Mouse (Mus musculus): ENCODE measurements around the gene Gucd1. TPM values are rescaled to one million over a fixed set of nuclear protein-coding genes. Genes with fewer than 3 reads are reported as not detected.

Gucd1 gene
- total and polyA plus RNA-seq, 2 experiments from 2014 or later, result 12.6 to 41.2 TPM

- Histone ChIP-seq H3K4me2 (ENCODE audit: low read depth, low read length, poor library complexity, severe bottlenecking) (no peak overlapping the region), H3K4me1 (ENCODE audit: insufficient read depth, low read length) (no peaks in the 10 kb centered on the region), H3K9ac (replicated peaks; ENCODE audit: low read length, poor library complexity, severe bottlenecking) (no peak overlapping the region), H3K36me3 (ENCODE audit: insufficient read depth, low read length) (no peaks in the 10 kb centered on the region), H3K27me3 (ENCODE audit: insufficient read depth, low read length) (no peaks in the 10 kb centered on the region), H3K4me3 (ENCODE audit: low read depth, low read length) (no peak overlapping the region), H3K27ac (ENCODE audit: low read depth, low read length) (no peak overlapping the region), H3K9me3 (ENCODE audit: low read length) (no peaks in the 10 kb centered on the region)
- 100% methylated on average over 1 of the region's 1 CpGs for WGBS
- DNase-seq (ENCODE audit: low spot score), result no peak
- no peak for TF ChIP-seq CTCF (IDR thresholded peaks at IDR 0.05)
- no peak for ATAC-seq (ENCODE audit: low FRiP score)
Measured at GRCm38 (mm10) chr10:75437284-75437683, 80.5 kb downstream of the Gucd1 start.

- H3K4me1 ChIP-seq (ENCODE audit: insufficient read depth, low read length), result no peaks in the 10 kb centered on the region
- no peak overlapping the region for H3K4me2 ChIP-seq (ENCODE audit: low read depth, low read length, poor library complexity, severe bottlenecking)
- 28% methylated on average over 3 of the region's 3 CpGs for WGBS
- H3K27ac ChIP-seq (ENCODE audit: low read depth, low read length), result no peak overlapping the region
- H3K4me3 ChIP-seq (ENCODE audit: low read depth, low read length), result no peak overlapping the region
- no peaks in the 10 kb centered on the region for H3K36me3 ChIP-seq (ENCODE audit: insufficient read depth, low read length)
- ATAC-seq (ENCODE audit: low FRiP score), result peak; percentile 59; the same call in 1 of the 2 replicates
- DNase-seq (ENCODE audit: low spot score), result peak; percentile 92
- H3K27me3 ChIP-seq (ENCODE audit: insufficient read depth, low read length), result no peaks in the 10 kb centered on the region
- TF ChIP-seq CTCF (IDR thresholded peaks at IDR 0.05), result peak; percentile 98
- no peak overlapping the region for H3K9ac ChIP-seq (replicated peaks; ENCODE audit: low read length, poor library complexity, severe bottlenecking)
- 0 out of 2 replicates have a peak, but pooled peaks cover under 1% of the 10 kb centered on the region for H3K9me3 ChIP-seq (ENCODE audit: low read length)
Measured at GRCm38 (mm10) chr10:75436604-75437217, 81.1 kb downstream of the Gucd1 start.

- H3K4me3 ChIP-seq (ENCODE audit: low read depth, low read length), result no peak overlapping the region
- H3K36me3 ChIP-seq (ENCODE audit: insufficient read depth, low read length), result no peaks in the 10 kb centered on the region
- H3K4me2 ChIP-seq (ENCODE audit: low read depth, low read length, poor library complexity, severe bottlenecking), result no peak overlapping the region
- H3K9ac ChIP-seq (replicated peaks; ENCODE audit: low read length, poor library complexity, severe bottlenecking), result no peak overlapping the region
- no peaks in the 10 kb centered on the region for H3K27me3 ChIP-seq (ENCODE audit: insufficient read depth, low read length)
- no peak overlapping the region for H3K27ac ChIP-seq (ENCODE audit: low read depth, low read length)
- no peaks in the 10 kb centered on the region for H3K4me1 ChIP-seq (ENCODE audit: insufficient read depth, low read length)
- ATAC-seq (ENCODE audit: low FRiP score) (no peak), DNase-seq (ENCODE audit: low spot score) (no peak)
- no peak for TF ChIP-seq CTCF (IDR thresholded peaks at IDR 0.05)
- peaks cover 7% of the 10 kb centered on the region; the same call in 1 of the 2 replicates for H3K9me3 ChIP-seq (ENCODE audit: low read length)
- 96% methylated on average over 6 of the region's 6 CpGs for WGBS
Measured at GRCm38 (mm10) chr10:75430633-75431032, 87.1 kb downstream of the Gucd1 start.

GRCm38 (mm10) chr10:75430147-75430537 is 87.6 kb downstream of the Gucd1 start:
- no peak overlapping the region for H3K9ac ChIP-seq (replicated peaks; ENCODE audit: low read length, poor library complexity, severe bottlenecking)
- no peak for TF ChIP-seq CTCF (IDR thresholded peaks at IDR 0.05)
- DNase-seq (ENCODE audit: low spot score) (no peak), ATAC-seq (ENCODE audit: low FRiP score) (no peak)
- no peak overlapping the region for H3K27ac ChIP-seq (ENCODE audit: low read depth, low read length)
- no peaks in the 10 kb centered on the region for H3K4me1 ChIP-seq (ENCODE audit: insufficient read depth, low read length)
- no peaks in the 10 kb centered on the region for H3K27me3 ChIP-seq (ENCODE audit: insufficient read depth, low read length)
- no peaks in the 10 kb centered on the region for H3K36me3 ChIP-seq (ENCODE audit: insufficient read depth, low read length)
- H3K9me3 ChIP-seq (ENCODE audit: low read length), result peaks cover 7% of the 10 kb centered on the region; the same call in 1 of the 2 replicates
- whole genome bisulfite sequencing, result 88% methylated on average over 5 of the region's 5 CpGs
- no peak overlapping the region for H3K4me3 ChIP-seq (ENCODE audit: low read depth, low read length)
- no peak overlapping the region for H3K4me2 ChIP-seq (ENCODE audit: low read depth, low read length, poor library complexity, severe bottlenecking)

GRCm38 (mm10) chr10:75429522-75430146 is 88.1 kb downstream of the Gucd1 start:
- DNase-seq (ENCODE audit: low spot score) (no peak), ATAC-seq (ENCODE audit: low FRiP score) (no peak)
- Histone ChIP-seq H3K4me1 (ENCODE audit: insufficient read depth, low read length) (no peaks in the 10 kb centered on the region), H3K36me3 (ENCODE audit: insufficient read depth, low read length) (no peaks in the 10 kb centered on the region), H3K9me3 (ENCODE audit: low read length) (peaks cover 7% of the 10 kb centered on the region; the same call in 1 of the 2 replicates), H3K4me3 (ENCODE audit: low read depth, low read length) (no peak overlapping the region), H3K27ac (ENCODE audit: low read depth, low read length) (no peak overlapping the region), H3K27me3 (ENCODE audit: insufficient read depth, low read length) (no peaks in the 10 kb centered on the region), H3K9ac (replicated peaks; ENCODE audit: low read length, poor library complexity, severe bottlenecking) (no peak overlapping the region), H3K4me2 (ENCODE audit: low read depth, low read length, poor library complexity, severe bottlenecking) (no peak overlapping the region)
- 88% methylated on average over 7 of the region's 7 CpGs for WGBS
- TF ChIP-seq CTCF (IDR thresholded peaks at IDR 0.05), result no peak

GRCm38 (mm10) chr10:75429004-75429380 is 88.8 kb downstream of the Gucd1 start:
- no peaks in the 10 kb centered on the region for H3K36me3 ChIP-seq (ENCODE audit: insufficient read depth, low read length)
- H3K4me3 ChIP-seq (ENCODE audit: low read depth, low read length), result no peak overlapping the region
- TF ChIP-seq CTCF (IDR thresholded peaks at IDR 0.05), result no peak
- DNase-seq (ENCODE audit: low spot score), result no peak
- no peaks in the 10 kb centered on the region for H3K4me1 ChIP-seq (ENCODE audit: insufficient read depth, low read length)
- ATAC-seq (ENCODE audit: low FRiP score), result no peak
- H3K4me2 ChIP-seq (ENCODE audit: low read depth, low read length, poor library complexity, severe bottlenecking), result no peak overlapping the region
- 93% methylated on average over 6 of the region's 6 CpGs for WGBS
- no peaks in the 10 kb centered on the region for H3K27me3 ChIP-seq (ENCODE audit: insufficient read depth, low read length)
- H3K9me3 ChIP-seq (ENCODE audit: low read length), result peaks cover 7% of the 10 kb centered on the region; the same call in 1 of the 2 replicates
- H3K9ac ChIP-seq (replicated peaks; ENCODE audit: low read length, poor library complexity, severe bottlenecking), result no peak overlapping the region
- H3K27ac ChIP-seq (ENCODE audit: low read depth, low read length), result no peak overlapping the region
